Mouse (Mus musculus) ovary, postnatal 14 days (tissue): Measurements from ENCODE around the gene Nptx1.

Source experiments
- DNase-seq: peaks from one replicate; pipeline ENCODE4 v3.0.0; 2022; ENCODE audit warnings: low spot score

The Nptx1 gene

GRCm38 (mm10) chr11:119491690-119492087 is 55.9 kb downstream of the Nptx1 start:
- DNase-seq, result no peak

- DNase-seq, result peak; percentile 99
Observed at GRCm38 (mm10) chr11:119490861-119491689, 56.5 kb downstream of the Nptx1 start, which contains the start of gene Endov. Gene Endov, plus strand, starts transcription at chr11:119491347.
